Mouse (Mus musculus): Measurements from ENCODE around the gene Shf. TPM values are rescaled to one million over a fixed set of nuclear protein-coding genes. Genes with fewer than 3 reads are reported as not detected.

Shf gene
- polyA plus RNA-seq, 1 experiment from 2014 or later, result 7.9 TPM

- Histone ChIP-seq H3K36me3 (ENCODE audit: control insufficient read depth, insufficient read depth, low read length) (no peaks in the 10 kb centered on the region), H3K9me3 (ENCODE audit: control insufficient read depth, low read length) (no peaks in the 10 kb centered on the region), H3K4me2 (ENCODE audit: low read depth, severe bottlenecking) (no peak overlapping the region), H3K4me3 (ENCODE audit: low read depth, low read length) (no peak overlapping the region), H3K9ac (ENCODE audit: low read length) (no peak overlapping the region), H3K27me3 (ENCODE audit: control insufficient read depth, insufficient read depth, low read length) (no peaks in the 10 kb centered on the region), H3K4me1 (ENCODE audit: control insufficient read depth, insufficient read depth, low read length) (no peaks in the 10 kb centered on the region), H3K27ac (replicated peaks; ENCODE audit: low read depth, low read length) (no peak overlapping the region)
- 61% methylated on average over 3 of the region's 3 CpGs for WGBS
- ATAC-seq (ENCODE audit: insufficient number of reproducible peaks, low FRiP score, low TSS enrichment, low read depth) (no peak), DNase-seq (ENCODE audit: low spot score) (no peak)
These were observed 41.0 kb downstream of the Shf start for GRCm38 (mm10) chr2:122327986-122328385.

GRCm38 (mm10) chr2:122325361-122325760 lies 43.6 kb downstream of the Shf start:
- ATAC-seq (ENCODE audit: insufficient number of reproducible peaks, low FRiP score, low TSS enrichment, low read depth) (no peak), DNase-seq (ENCODE audit: low spot score) (no peak)
- 61% methylated on average over 2 of the region's 2 CpGs for WGBS
- H3K4me3 ChIP-seq (ENCODE audit: low read depth, low read length), result no peak overlapping the region
- no peaks in the 10 kb centered on the region for H3K4me1 ChIP-seq (ENCODE audit: control insufficient read depth, insufficient read depth, low read length)
- H3K9me3 ChIP-seq (ENCODE audit: control insufficient read depth, low read length), result no peaks in the 10 kb centered on the region
- H3K4me2 ChIP-seq (ENCODE audit: low read depth, severe bottlenecking), result no peak overlapping the region
- H3K9ac ChIP-seq (ENCODE audit: low read length), result no peak overlapping the region
- no peak overlapping the region for H3K27ac ChIP-seq (replicated peaks; ENCODE audit: low read depth, low read length)
- H3K27me3 ChIP-seq (ENCODE audit: control insufficient read depth, insufficient read depth, low read length), result no peaks in the 10 kb centered on the region
- no peaks in the 10 kb centered on the region for H3K36me3 ChIP-seq (ENCODE audit: control insufficient read depth, insufficient read depth, low read length)

GRCm38 (mm10) chr2:122324586-122324985 lies 44.4 kb downstream of the Shf start:
- no peaks in the 10 kb centered on the region for H3K9me3 ChIP-seq (ENCODE audit: control insufficient read depth, low read length)
- H3K27ac ChIP-seq (replicated peaks; ENCODE audit: low read depth, low read length), result no peak overlapping the region
- ATAC-seq (ENCODE audit: insufficient number of reproducible peaks, low FRiP score, low TSS enrichment, low read depth), result no peak
- H3K27me3 ChIP-seq (ENCODE audit: control insufficient read depth, insufficient read depth, low read length), result no peaks in the 10 kb centered on the region
- no peak overlapping the region for H3K4me3 ChIP-seq (ENCODE audit: low read depth, low read length)
- 76% methylated on average over 3 of the region's 3 CpGs for WGBS
- H3K36me3 ChIP-seq (ENCODE audit: control insufficient read depth, insufficient read depth, low read length), result no peaks in the 10 kb centered on the region
- no peak for DNase-seq (ENCODE audit: low spot score)
- H3K9ac ChIP-seq (ENCODE audit: low read length), result no peak overlapping the region
- H3K4me1 ChIP-seq (ENCODE audit: control insufficient read depth, insufficient read depth, low read length), result no peaks in the 10 kb centered on the region
- H3K4me2 ChIP-seq (ENCODE audit: low read depth, severe bottlenecking), result no peak overlapping the region

DNA sequence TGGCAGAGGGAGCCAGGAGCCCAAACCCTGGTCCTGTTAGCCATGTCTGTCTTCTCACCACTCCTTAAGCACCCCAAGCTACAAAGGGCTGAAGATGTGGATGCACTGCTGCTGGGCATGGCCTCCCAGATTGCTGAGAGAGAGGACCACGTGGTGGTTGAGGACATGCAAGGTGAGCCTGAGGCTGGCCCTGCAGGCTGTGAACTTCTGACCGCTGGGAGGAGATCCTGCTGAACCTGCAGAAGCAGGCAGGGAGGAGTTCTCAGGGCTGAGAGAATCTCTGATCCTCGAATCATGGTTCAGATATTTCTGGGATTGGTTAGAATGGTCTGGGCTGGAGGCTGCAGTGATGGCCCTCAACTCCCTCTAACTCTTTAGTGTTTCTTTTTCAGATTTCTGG lies 45.0 kb downstream of the Shf start:
- Histone ChIP-seq H3K9ac (ENCODE audit: low read length) (no peak overlapping the region), H3K4me1 (ENCODE audit: control insufficient read depth, insufficient read depth, low read length) (no peaks in the 10 kb centered on the region), H3K27me3 (ENCODE audit: control insufficient read depth, insufficient read depth, low read length) (no peaks in the 10 kb centered on the region), H3K36me3 (ENCODE audit: control insufficient read depth, insufficient read depth, low read length) (no peaks in the 10 kb centered on the region), H3K4me3 (ENCODE audit: low read depth, low read length) (no peak overlapping the region), H3K4me2 (ENCODE audit: low read depth, severe bottlenecking) (no peak overlapping the region), H3K9me3 (ENCODE audit: control insufficient read depth, low read length) (no peaks in the 10 kb centered on the region), H3K27ac (replicated peaks; ENCODE audit: low read depth, low read length) (no peak overlapping the region)
- DNase-seq (ENCODE audit: low spot score) (no peak), ATAC-seq (ENCODE audit: insufficient number of reproducible peaks, low FRiP score, low TSS enrichment, low read depth) (no peak)
- 61% methylated on average over 3 of the region's 3 CpGs for WGBS

DNA sequence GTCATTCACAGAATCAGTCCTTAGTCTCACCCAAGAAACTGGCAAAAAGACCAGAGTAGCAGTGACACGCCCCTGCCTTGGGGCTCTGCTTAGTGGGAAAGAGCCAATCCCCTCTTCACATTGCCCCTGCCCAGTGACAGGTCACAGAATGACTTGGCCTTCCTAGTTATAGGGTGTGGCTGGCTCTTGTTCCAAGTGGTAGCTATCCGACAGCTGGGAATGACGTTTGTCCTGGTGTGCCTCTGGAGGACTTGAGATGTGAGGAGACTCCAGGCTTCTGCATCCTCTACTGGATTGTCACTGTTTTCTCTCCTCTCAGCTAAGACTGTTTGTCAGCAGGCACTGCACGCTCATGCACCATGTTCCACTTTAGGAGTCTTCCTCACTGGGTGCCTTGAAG lies 51.6 kb downstream of the Shf start:
- Histone ChIP-seq H3K27ac (replicated peaks; ENCODE audit: low read depth, low read length) (no peak overlapping the region), H3K4me2 (ENCODE audit: low read depth, severe bottlenecking) (no peak overlapping the region), H3K4me3 (ENCODE audit: low read depth, low read length) (no peak overlapping the region), H3K9me3 (ENCODE audit: control insufficient read depth, low read length) (no peaks in the 10 kb centered on the region), H3K27me3 (ENCODE audit: control insufficient read depth, insufficient read depth, low read length) (peaks cover 23% of the 10 kb centered on the region), H3K4me1 (ENCODE audit: control insufficient read depth, insufficient read depth, low read length) (no peaks in the 10 kb centered on the region), H3K9ac (ENCODE audit: low read length) (no peak overlapping the region), H3K36me3 (ENCODE audit: control insufficient read depth, insufficient read depth, low read length) (no peaks in the 10 kb centered on the region)
- no peak for ATAC-seq (ENCODE audit: insufficient number of reproducible peaks, low FRiP score, low TSS enrichment, low read depth)
- 73% methylated on average over 4 of the region's 4 CpGs for WGBS
- DNase-seq (ENCODE audit: low spot score), result no peak

- H3K9me3 ChIP-seq (ENCODE audit: control insufficient read depth, low read length), result no peaks in the 10 kb centered on the region
- 84% methylated on average over 7 of the region's 7 CpGs for WGBS
- no peak within 1 kb of the TSS for H3K27ac ChIP-seq (replicated peaks; ENCODE audit: low read depth, low read length)
- ATAC-seq (ENCODE audit: insufficient number of reproducible peaks, low FRiP score, low TSS enrichment, low read depth) (no peak), DNase-seq (ENCODE audit: low spot score) (no peak)
- no peak within 1 kb of the TSS for H3K9ac ChIP-seq (ENCODE audit: low read length)
- H3K4me1 ChIP-seq (ENCODE audit: control insufficient read depth, insufficient read depth, low read length), result no peaks in the 10 kb centered on the region
- no peak within 1 kb of the TSS for H3K4me2 ChIP-seq (ENCODE audit: low read depth, severe bottlenecking)
- H3K27me3 ChIP-seq (ENCODE audit: control insufficient read depth, insufficient read depth, low read length), result peaks cover 31% of the 10 kb centered on the region
- no peaks in the 10 kb centered on the region for H3K36me3 ChIP-seq (ENCODE audit: control insufficient read depth, insufficient read depth, low read length)
- no peak within 1 kb of the TSS for H3K4me3 ChIP-seq (ENCODE audit: low read depth, low read length)
These were observed 53.6 kb downstream of the Shf start, which contains the start of gene Duox1 for GRCm38 (mm10) chr2:122315372-122315771. Gene Duox1 (plus strand): TSS chr2:122315672.

- WGBS, result under 1% methylated on average over 24 of the region's 24 CpGs
- no peaks in the 10 kb centered on the region for H3K36me3 ChIP-seq (ENCODE audit: control insufficient read depth, insufficient read depth, low read length)
- no peak within 1 kb of the TSS for H3K27ac ChIP-seq (replicated peaks; ENCODE audit: low read depth, low read length)
- no peak within 1 kb of the TSS for H3K9ac ChIP-seq (ENCODE audit: low read length)
- no peaks in the 10 kb centered on the region for H3K9me3 ChIP-seq (ENCODE audit: control insufficient read depth, low read length)
- no peak for ATAC-seq (ENCODE audit: insufficient number of reproducible peaks, low FRiP score, low TSS enrichment, low read depth)
- H3K4me1 ChIP-seq (ENCODE audit: control insufficient read depth, insufficient read depth, low read length), result no peaks in the 10 kb centered on the region
- DNase-seq (ENCODE audit: low spot score), result no peak
- H3K27me3 ChIP-seq (ENCODE audit: control insufficient read depth, insufficient read depth, low read length), result peaks cover 31% of the 10 kb centered on the region
- H3K4me3 ChIP-seq (ENCODE audit: low read depth, low read length), result peak within 1 kb of the TSS; percentile 12
- H3K4me2 ChIP-seq (ENCODE audit: low read depth, severe bottlenecking), result peak within 1 kb of the TSS; percentile 32
These were observed 55.4 kb downstream of the Shf start, which contains the start of gene Duoxa1 for GRCm38 (mm10) chr2:122313536-122313935. Gene Duoxa1 (minus strand): TSS chr2:122313730.

DNA sequence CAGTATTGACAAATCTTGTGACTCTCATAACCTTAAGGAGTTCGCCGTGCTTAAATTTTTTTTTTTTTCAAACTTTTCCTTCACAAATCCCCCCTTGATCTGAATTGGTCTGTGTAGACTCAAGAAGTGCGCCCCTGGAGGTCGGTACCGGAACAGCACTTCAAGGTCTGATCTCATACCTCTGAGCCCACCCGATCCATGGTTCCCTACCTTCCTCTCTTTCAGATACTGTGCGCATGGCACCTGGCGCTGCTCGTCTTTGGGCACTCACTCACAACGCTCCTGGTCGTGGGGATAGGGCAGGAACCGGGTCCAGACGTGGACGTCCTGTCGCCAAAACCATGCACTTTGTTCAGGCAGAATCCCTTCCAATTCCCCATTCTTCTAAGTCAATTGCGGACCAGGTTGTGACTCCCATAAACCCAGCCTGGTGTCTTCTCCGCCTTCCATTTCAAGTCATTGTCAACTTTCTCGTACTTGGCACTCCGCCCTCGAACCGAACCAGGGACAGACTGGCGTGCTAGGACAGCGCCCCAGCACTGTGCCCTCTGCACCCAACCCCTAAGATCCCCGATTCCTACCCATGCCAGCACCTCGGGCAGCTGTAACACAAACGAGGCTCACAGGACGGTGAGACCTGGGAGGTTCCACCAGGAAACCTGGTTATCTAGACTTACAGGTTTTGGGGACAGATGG lies 56.1 kb downstream of the Shf start:
- Histone ChIP-seq H3K27ac (replicated peaks; ENCODE audit: low read depth, low read length) (no peak overlapping the region), H3K9me3 (ENCODE audit: control insufficient read depth, low read length) (no peaks in the 10 kb centered on the region), H3K4me3 (ENCODE audit: low read depth, low read length) (peak overlapping the region; percentile 12; the same call in 1 of the 2 replicates), H3K4me2 (ENCODE audit: low read depth, severe bottlenecking) (peak overlapping the region; percentile 32), H3K9ac (ENCODE audit: low read length) (no peak overlapping the region), H3K27me3 (ENCODE audit: control insufficient read depth, insufficient read depth, low read length) (peaks cover 31% of the 10 kb centered on the region), H3K4me1 (ENCODE audit: control insufficient read depth, insufficient read depth, low read length) (no peaks in the 10 kb centered on the region), H3K36me3 (ENCODE audit: control insufficient read depth, insufficient read depth, low read length) (no peaks in the 10 kb centered on the region)
- 3% methylated on average over 27 of the region's 27 CpGs for WGBS
- peak; percentile 87 for DNase-seq (ENCODE audit: low spot score)
- peak; percentile 52; the same call in 1 of the 2 replicates for ATAC-seq (ENCODE audit: insufficient number of reproducible peaks, low FRiP score, low TSS enrichment, low read depth)

DNA sequence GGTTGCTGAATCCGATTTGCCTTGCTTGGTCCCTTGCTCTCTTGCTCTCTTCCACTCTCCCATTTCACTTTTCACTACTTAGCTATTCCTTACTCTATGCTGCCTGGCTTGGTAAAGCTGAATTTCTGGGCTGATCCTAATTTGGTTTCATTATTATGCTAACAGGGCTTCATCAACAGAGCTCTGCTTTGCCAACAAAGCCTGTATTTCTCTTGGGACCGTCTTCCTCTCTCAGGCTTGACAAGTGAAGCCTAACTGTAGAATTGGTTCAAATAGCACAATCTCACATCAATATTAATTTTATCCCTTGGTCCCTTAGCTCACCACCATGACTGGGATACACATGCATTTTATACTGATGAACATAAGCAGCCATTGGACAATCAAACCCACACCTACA lies 57.4 kb downstream of the Shf start:
- no peaks in the 10 kb centered on the region for H3K9me3 ChIP-seq (ENCODE audit: control insufficient read depth, low read length)
- no peak overlapping the region for H3K4me3 ChIP-seq (ENCODE audit: low read depth, low read length)
- no peak for ATAC-seq (ENCODE audit: insufficient number of reproducible peaks, low FRiP score, low TSS enrichment, low read depth)
- no peak overlapping the region for H3K27ac ChIP-seq (replicated peaks; ENCODE audit: low read depth, low read length)
- DNase-seq (ENCODE audit: low spot score), result no peak
- 56% methylated on average over 2 of the region's 2 CpGs for WGBS
- H3K4me2 ChIP-seq (ENCODE audit: low read depth, severe bottlenecking), result no peak overlapping the region
- H3K4me1 ChIP-seq (ENCODE audit: control insufficient read depth, insufficient read depth, low read length), result no peaks in the 10 kb centered on the region
- H3K9ac ChIP-seq (ENCODE audit: low read length), result no peak overlapping the region
- peaks cover 31% of the 10 kb centered on the region for H3K27me3 ChIP-seq (ENCODE audit: control insufficient read depth, insufficient read depth, low read length)
- H3K36me3 ChIP-seq (ENCODE audit: control insufficient read depth, insufficient read depth, low read length), result no peaks in the 10 kb centered on the region

Measured in limb, embryonic 11.5 days (tissue).